Mouse (Mus musculus): Measurements from ENCODE around the gene Gm11568. TPM values are rescaled to one million over a fixed set of nuclear protein-coding genes. Genes with fewer than 3 reads are reported as not detected.
"Not testable (repeated sequence)": the region's sequence is repeated elsewhere in the genome, so short reads cannot be mapped to it uniquely, and the experiment has no call there.

The Gm11568 gene
- total RNA-seq (2014; rRNA removed): not detected in 2 replicates
- not detected in 2 replicates for polyA plus RNA-seq (2015; fragmentation: Nextera tagmentation; extraction: Ambion mirVana)

DNA sequence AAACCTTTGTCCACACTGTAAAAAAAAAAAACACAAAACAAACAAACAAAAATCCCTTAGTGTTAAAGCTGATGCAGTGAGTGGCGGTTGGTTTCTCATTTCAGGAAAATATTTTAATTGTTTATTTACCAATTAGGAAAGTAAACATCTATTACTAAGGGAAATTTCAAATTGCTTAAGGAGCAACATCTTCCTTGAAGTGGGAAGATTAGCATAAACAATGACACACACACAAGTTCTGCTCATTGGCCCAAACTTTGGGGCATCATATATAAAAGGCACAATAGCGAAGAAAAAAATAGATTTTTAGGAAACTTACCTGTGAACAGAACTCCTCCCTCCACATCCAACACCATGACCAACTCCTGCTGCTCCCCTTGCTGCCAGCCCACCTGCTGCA lies at the start of gene Gm11568:
TSS of gene Gm11568 (plus strand) at position 301 of the 400 bp plus-strand sequence.
- TF ChIP-seq CTCF (IDR thresholded peaks at IDR 0.05; ENCODE audit: low read depth): no peak
- no peaks in the 10 kb centered on the region for H3K36me3 ChIP-seq (ENCODE audit: insufficient read depth, low read length)
- WGBS: 89% methylated on average over 2 of the region's 2 CpGs
- no peak within 1 kb of the TSS for H3K4me3 ChIP-seq (ENCODE audit: low read length)
- H3K27ac ChIP-seq: no peak within 1 kb of the TSS
- no peaks in the 10 kb centered on the region for H3K4me1 ChIP-seq (ENCODE audit: insufficient read depth, low read length)
- H3K9ac ChIP-seq (replicated peaks; ENCODE audit: low read length): no peak within 1 kb of the TSS
- DNase-seq (ENCODE audit: low spot score) (no peak), ATAC-seq (no peak)
- no peaks in the 10 kb centered on the region for H3K9me3 ChIP-seq (ENCODE audit: low read length)
- no peaks in the 10 kb centered on the region for H3K27me3 ChIP-seq (ENCODE audit: insufficient read depth, low read length)
- H3K4me2 ChIP-seq (ENCODE audit: low read depth, low read length): no peak within 1 kb of the TSS

DNA sequence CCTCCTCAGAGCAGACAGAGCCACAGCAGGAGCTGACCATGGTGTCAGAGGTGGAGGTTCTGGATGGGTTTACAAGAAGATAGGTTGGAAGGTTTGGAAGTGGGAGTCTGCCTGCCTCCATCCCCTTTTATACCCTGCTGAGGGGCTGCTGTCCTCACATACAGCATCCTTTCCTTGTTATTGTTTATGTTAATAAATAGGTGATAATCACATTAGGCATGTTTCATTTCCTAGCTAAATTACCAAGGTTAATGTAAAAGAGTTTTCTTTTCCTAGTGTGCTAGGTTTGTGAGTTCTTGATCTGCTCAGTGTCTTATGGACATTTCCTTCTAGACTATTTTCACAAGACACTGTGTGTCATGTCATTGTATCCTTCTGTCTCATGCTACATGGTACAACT lies 47.9 kb upstream of the Gm11568 start, which contains the start of gene Krtap4-13:
TSS of gene Krtap4-13 (minus strand) at position 101 of the 400 bp plus-strand sequence.
- H3K4me2 ChIP-seq (ENCODE audit: low read depth, low read length); H3K9me3 ChIP-seq (ENCODE audit: low read length); H3K4me3 ChIP-seq (ENCODE audit: low read length); ATAC-seq; H3K27me3 ChIP-seq (ENCODE audit: insufficient read depth, low read length); H3K4me1 ChIP-seq (ENCODE audit: insufficient read depth, low read length); H3K27ac ChIP-seq; DNase-seq (ENCODE audit: low spot score); H3K9ac ChIP-seq (replicated peaks; ENCODE audit: low read length); H3K36me3 ChIP-seq (ENCODE audit: insufficient read depth, low read length): not testable (repeated sequence)

- H3K36me3 ChIP-seq (ENCODE audit: insufficient read depth, low read length); H3K27ac ChIP-seq; H3K4me3 ChIP-seq (ENCODE audit: low read length); DNase-seq (ENCODE audit: low spot score); ATAC-seq; H3K27me3 ChIP-seq (ENCODE audit: insufficient read depth, low read length); H3K4me1 ChIP-seq (ENCODE audit: insufficient read depth, low read length); H3K4me2 ChIP-seq (ENCODE audit: low read depth, low read length); H3K9ac ChIP-seq (replicated peaks; ENCODE audit: low read length); H3K9me3 ChIP-seq (ENCODE audit: low read length): not testable (repeated sequence)
- WGBS: 95% methylated on average over 2 of the region's 2 CpGs
Observed at GRCm38 (mm10) chr11:99815566-99815965, 42.2 kb upstream of the Gm11568 start, which contains the start of gene Gm11564. Gene Gm11564 (minus strand): TSS chr11:99815666.

DNA sequence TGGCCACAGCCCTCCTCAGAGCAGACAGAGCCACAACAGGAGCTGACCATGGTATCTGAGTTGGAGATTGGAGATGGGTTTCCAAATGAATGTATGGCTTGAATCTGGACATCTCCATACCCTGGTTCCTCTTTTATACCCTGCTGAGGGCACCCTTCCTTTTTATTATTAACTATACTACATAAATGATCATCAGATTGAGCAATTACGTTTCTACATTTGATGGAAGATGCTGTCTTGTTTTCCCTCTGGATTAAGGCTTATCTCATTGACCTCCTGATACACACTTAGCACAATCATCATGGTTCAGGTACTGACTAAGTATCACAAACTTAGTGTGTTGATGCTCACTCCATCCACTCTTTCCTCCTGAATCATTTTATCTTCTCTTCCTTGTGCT lies 19.8 kb upstream of the Gm11568 start, which contains the start of gene 2300003K06Rik:
TSS of gene 2300003K06Rik (minus strand) at position 101 of the 400 bp plus-strand sequence.
- Histone ChIP-seq H3K4me2 (ENCODE audit: low read depth, low read length) (no peak within 1 kb of the TSS), H3K27ac (no peak within 1 kb of the TSS), H3K4me1 (ENCODE audit: insufficient read depth, low read length) (no peaks in the 10 kb centered on the region), H3K27me3 (ENCODE audit: insufficient read depth, low read length) (no peaks in the 10 kb centered on the region), H3K4me3 (ENCODE audit: low read length) (no peak within 1 kb of the TSS), H3K9ac (replicated peaks; ENCODE audit: low read length) (no peak within 1 kb of the TSS), H3K9me3 (ENCODE audit: low read length) (no peaks in the 10 kb centered on the region), H3K36me3 (ENCODE audit: insufficient read depth, low read length) (no peaks in the 10 kb centered on the region)
- 61% methylated on average over 1 of the region's 1 CpGs for WGBS
- no peak for TF ChIP-seq CTCF (IDR thresholded peaks at IDR 0.05; ENCODE audit: low read depth)
- ATAC-seq: no peak
- DNase-seq (ENCODE audit: low spot score): no peak

- Histone ChIP-seq H3K9ac (replicated peaks; ENCODE audit: low read length) (no peak overlapping the region), H3K27ac (no peak overlapping the region), H3K9me3 (ENCODE audit: low read length) (no peaks in the 10 kb centered on the region), H3K27me3 (ENCODE audit: insufficient read depth, low read length) (no peaks in the 10 kb centered on the region), H3K4me2 (ENCODE audit: low read depth, low read length) (no peak overlapping the region), H3K36me3 (ENCODE audit: insufficient read depth, low read length) (no peaks in the 10 kb centered on the region), H3K4me1 (ENCODE audit: insufficient read depth, low read length) (no peaks in the 10 kb centered on the region), H3K4me3 (ENCODE audit: low read length) (no peak overlapping the region)
- TF ChIP-seq CTCF (IDR thresholded peaks at IDR 0.05; ENCODE audit: low read depth): no peak
- DNase-seq (ENCODE audit: low spot score): no peak
- ATAC-seq: no peak
- 78% methylated on average over 1 of the region's 1 CpGs for WGBS
Observed at GRCm38 (mm10) chr11:99842185-99842584, 15.5 kb upstream of the Gm11568 start.

GRCm38 (mm10) chr11:99846746-99847145 lies 11.0 kb upstream of the Gm11568 start:
- 84% methylated on average over 2 of the region's 2 CpGs for WGBS
- Histone ChIP-seq H3K9me3 (ENCODE audit: low read length) (no peaks in the 10 kb centered on the region), H3K4me3 (ENCODE audit: low read length) (no peak overlapping the region), H3K4me2 (ENCODE audit: low read depth, low read length) (no peak overlapping the region), H3K4me1 (ENCODE audit: insufficient read depth, low read length) (no peaks in the 10 kb centered on the region), H3K9ac (replicated peaks; ENCODE audit: low read length) (no peak overlapping the region), H3K27ac (no peak overlapping the region), H3K27me3 (ENCODE audit: insufficient read depth, low read length) (no peaks in the 10 kb centered on the region), H3K36me3 (ENCODE audit: insufficient read depth, low read length) (no peaks in the 10 kb centered on the region)
- no peak for TF ChIP-seq CTCF (IDR thresholded peaks at IDR 0.05; ENCODE audit: low read depth)
- ATAC-seq (no peak), DNase-seq (ENCODE audit: low spot score) (no peak)

DNA sequence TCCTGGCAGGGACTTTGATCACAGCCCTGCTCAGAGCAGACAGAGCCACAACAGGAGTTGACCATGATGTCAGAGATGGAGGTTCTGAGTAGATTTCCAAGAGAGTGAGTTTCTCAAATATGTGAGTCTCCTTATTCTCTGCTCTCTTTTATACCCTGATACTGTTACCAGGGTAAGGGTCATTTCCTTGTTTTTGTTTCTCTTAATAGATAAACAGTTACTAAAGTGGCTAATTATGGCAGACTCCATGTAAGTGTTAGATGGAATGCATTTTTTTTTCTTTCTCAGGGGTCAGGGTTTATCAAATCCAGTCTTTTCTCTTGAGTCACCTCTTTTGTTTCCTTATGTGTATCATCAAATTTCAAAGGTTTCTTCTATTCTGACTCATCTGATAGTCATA lies 6.2 kb upstream of the Gm11568 start, which contains the start of gene Krtap4-16:
TSS of gene Krtap4-16 (minus strand) at position 101 of the 400 bp plus-strand sequence.
- Histone ChIP-seq H3K36me3 (ENCODE audit: insufficient read depth, low read length) (no peaks in the 10 kb centered on the region), H3K9ac (replicated peaks; ENCODE audit: low read length) (no peak within 1 kb of the TSS), H3K9me3 (ENCODE audit: low read length) (no peaks in the 10 kb centered on the region), H3K27ac (no peak within 1 kb of the TSS), H3K4me2 (ENCODE audit: low read depth, low read length) (no peak within 1 kb of the TSS), H3K27me3 (ENCODE audit: insufficient read depth, low read length) (no peaks in the 10 kb centered on the region), H3K4me1 (ENCODE audit: insufficient read depth, low read length) (no peaks in the 10 kb centered on the region), H3K4me3 (ENCODE audit: low read length) (no peak within 1 kb of the TSS)
- no peak for TF ChIP-seq CTCF (IDR thresholded peaks at IDR 0.05; ENCODE audit: low read depth)
- DNase-seq (ENCODE audit: low spot score): no peak
- ATAC-seq: no peak
